Mouse (Mus musculus) heart, postnatal 0 days (tissue): ENCODE data around the gene Rsrp1.

Source experiments
- CTCF ChIP-seq: IDR thresholded peaks from 2 replicates; pipeline ENCODE4 v1.5.1; 2016; ENCODE audit warnings: antibody characterized with exemption, control low read depth, low read depth
- EP300 ChIP-seq: IDR thresholded peaks from 2 replicates; pipeline ENCODE4 v1.6.1; 2016; ENCODE audit warnings: antibody characterized with exemption, low read depth

DNA sequence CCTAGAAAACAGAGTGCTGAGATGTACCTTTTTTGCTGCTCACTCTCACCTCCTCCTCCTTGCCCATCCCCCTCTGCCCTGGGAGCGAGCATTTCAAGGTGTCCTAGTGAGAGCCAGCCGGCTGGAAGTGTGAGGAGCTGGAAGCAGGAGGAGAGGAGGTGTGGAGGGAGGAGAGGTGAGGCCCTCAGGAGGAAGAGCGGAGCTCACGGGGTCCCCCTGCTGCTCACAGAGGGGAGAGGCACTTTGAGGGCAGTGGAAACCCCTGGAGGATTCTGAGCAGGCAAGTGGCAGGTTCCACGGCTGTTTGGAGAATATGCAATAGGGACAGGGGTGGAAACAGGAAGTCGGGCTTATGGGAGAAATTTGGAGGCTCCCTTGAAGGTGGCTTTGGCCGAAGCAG, 40.1 kb upstream of the Rsrp1 start:
- TF ChIP-seq CTCF (peak; percentile 55), EP300 (no peak)
